Mouse (Mus musculus) A20 (cell line): ENCODE measurements around the gene Cdc26.
A peak's percentile ranks its signal among the peaks of the same experiment; 100 is the strongest.

Experiments used
- DNase-seq: peaks from one replicate; pipeline ENCODE4 v3.0.0-alpha.2; 2011; ENCODE audit warnings: low read depth, low spot score

The Cdc26 gene

GRCm38 (mm10) chr4:62361571-62361970, 46.9 kb downstream of the Cdc26 start:
- DNase-seq = no peak

DNA sequence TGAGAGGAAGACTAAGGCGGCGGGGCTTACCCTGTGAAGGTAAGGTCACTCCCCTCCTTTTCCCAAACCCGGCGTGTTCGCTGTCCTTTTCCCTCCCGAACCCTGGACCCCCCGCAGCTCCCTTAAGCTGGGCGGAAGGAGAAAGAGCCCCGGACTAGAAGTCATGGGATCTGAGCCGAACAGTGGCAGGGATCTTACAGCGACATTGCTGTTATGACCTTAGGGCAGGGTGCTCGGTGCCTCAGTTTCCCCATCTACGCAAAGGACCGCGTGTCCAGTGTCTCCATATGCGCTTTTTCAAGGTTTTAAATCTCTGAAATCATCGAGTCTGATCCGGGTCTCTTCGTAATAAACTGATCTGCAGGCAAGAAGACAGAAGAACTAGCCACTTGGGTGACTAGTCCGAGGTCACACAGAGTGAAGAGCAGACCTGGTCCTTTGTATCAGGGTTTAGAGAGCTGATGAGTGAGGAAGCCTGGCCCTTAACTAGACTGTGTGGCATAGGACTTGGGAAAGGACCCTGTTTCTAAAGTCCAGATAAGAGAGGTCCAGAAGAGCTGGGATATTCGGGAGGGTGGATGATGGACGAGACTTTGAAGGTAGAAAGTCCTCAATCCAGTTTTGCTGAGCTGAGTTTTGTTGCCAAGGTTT, 47.5 kb downstream of the Cdc26 start:
- no peak for DNase-seq

- peak; percentile 99 for DNase-seq
Measured at GRCm38 (mm10) chr4:62360088-62360804, 48.2 kb downstream of the Cdc26 start, which contains the start of the genes Fkbp15 and Slc31a1. Fkbp15 (minus strand) TSS chr4:62360548. Slc31a1 (plus strand) TSS chr4:62360727.

GRCm38 (mm10) chr4:62359256-62359775, 49.1 kb downstream of the Cdc26 start:
- DNase-seq = peak; percentile 73

GRCm38 (mm10) chr4:62357631-62358148, 50.8 kb downstream of the Cdc26 start:
- DNase-seq = peak; percentile 68

GRCm38 (mm10) chr4:62349371-62349770, 59.1 kb downstream of the Cdc26 start:
- DNase-seq = no peak

- DNase-seq = no peak
Measured at GRCm38 (mm10) chr4:62348329-62348705, 60.1 kb downstream of the Cdc26 start.

DNA sequence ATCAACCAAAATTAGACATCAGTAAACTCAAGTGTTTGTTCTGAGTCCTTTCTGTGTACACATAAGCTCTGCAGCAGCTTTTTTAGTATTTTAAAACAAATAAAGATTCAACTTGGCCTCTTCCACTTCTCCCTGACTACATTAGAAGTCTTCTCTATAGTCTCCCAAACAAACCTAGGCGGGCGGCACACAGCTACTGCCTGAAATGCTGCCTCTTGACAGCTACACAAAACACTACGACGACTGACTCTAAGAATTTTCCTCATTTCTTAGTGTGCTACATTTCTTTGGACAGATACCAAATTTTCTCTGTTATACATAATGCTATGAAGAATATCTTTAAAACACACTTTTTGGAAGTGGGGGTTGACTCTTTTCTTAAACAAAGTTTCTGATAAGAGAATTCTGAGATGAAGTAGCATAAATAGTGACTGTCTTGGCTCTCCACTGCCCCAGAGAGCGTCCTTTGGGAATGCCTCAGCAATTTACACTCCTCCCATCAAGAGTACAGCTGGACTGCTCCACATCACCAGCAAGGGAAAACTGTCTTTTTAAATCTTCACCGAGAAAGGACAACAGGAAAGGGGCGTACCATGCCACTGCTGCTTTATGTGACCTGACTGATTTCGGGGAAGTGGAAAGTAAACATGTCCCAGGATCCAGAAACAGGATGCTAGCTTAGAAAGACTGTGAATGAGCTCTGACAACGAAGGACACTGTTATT, 60.7 kb downstream of the Cdc26 start:
- DNase-seq = no peak

- DNase-seq = no peak
Measured at GRCm38 (mm10) chr4:62345827-62346226, 62.6 kb downstream of the Cdc26 start.

DNA sequence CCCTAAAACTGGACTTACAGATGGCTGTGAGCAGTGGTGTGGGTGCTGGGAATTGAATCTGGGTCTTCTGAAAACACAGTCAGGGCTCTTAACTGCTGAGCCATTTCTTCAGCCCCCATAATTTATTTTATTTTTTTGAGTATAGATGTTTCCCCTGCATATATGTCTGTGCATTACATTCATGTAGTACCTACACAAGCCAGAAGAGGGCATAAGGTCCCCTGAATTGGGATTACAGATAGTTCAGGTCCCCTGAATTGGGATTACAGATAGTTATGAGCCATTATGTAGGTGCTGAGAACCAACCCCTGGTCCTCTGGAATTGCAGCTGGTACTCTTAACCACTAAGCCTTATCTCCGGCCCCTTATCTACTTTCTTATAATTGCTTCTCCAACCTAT, 64.4 kb downstream of the Cdc26 start:
- peak; percentile 53 for DNase-seq

- DNase-seq = no peak
Measured at GRCm38 (mm10) chr4:62338536-62338935, 69.9 kb downstream of the Cdc26 start.
